Mouse (Mus musculus): ENCODE measurements around the gene Ercc8. TPM values are rescaled to one million over a fixed set of nuclear protein-coding genes. Genes with fewer than 3 reads are reported as not detected.

Ercc8 gene
- 32.2 and 32.9 TPM in 2 replicates for polyA plus RNA-seq (2014; fragmentation: Nextera tagmentation; extraction: Ambion mirVana)

- peak within 1 kb of the TSS; percentile 94 for H3K4me2 ChIP-seq (ENCODE audit: low read length)
- under 1% methylated on average over 47 of the region's 47 CpGs for WGBS
- H3K9me3 ChIP-seq (ENCODE audit: control insufficient read depth, low read length) = no peaks in the 10 kb centered on the region
- ATAC-seq (ENCODE audit: low FRiP score, low TSS enrichment) = peak; percentile 98
- H3K27ac ChIP-seq (replicated peaks; ENCODE audit: low read depth, low read length) = peak within 1 kb of the TSS; percentile 41; the same call in 1 of the 2 replicates
- peaks cover 8% of the 10 kb centered on the region; the same call in 1 of the 2 replicates for H3K4me1 ChIP-seq (ENCODE audit: control insufficient read depth, insufficient read depth, low read length)
- H3K9ac ChIP-seq (replicated peaks; ENCODE audit: low read length) = peak within 1 kb of the TSS; percentile 65
- H3K36me3 ChIP-seq (ENCODE audit: control insufficient read depth, insufficient read depth, low read length) = peaks cover 16% of the 10 kb centered on the region; the same call in 1 of the 2 replicates
- DNase-seq = peak; percentile 98
- peak within 1 kb of the TSS; percentile 71 for H3K4me3 ChIP-seq (replicated peaks; ENCODE audit: low read depth, low read length)
- H3K27me3 ChIP-seq (ENCODE audit: control insufficient read depth, insufficient read depth, low read length) = no peaks in the 10 kb centered on the region
Observed at GRCm38 (mm10) chr13:108158465-108159240, at the start of gene Ercc8, which contains the start of gene Ndufaf2. TSS of gene Ercc8 (plus strand) at chr13:108158731. TSS of gene Ndufaf2 (minus strand) at chr13:108158623.

DNA sequence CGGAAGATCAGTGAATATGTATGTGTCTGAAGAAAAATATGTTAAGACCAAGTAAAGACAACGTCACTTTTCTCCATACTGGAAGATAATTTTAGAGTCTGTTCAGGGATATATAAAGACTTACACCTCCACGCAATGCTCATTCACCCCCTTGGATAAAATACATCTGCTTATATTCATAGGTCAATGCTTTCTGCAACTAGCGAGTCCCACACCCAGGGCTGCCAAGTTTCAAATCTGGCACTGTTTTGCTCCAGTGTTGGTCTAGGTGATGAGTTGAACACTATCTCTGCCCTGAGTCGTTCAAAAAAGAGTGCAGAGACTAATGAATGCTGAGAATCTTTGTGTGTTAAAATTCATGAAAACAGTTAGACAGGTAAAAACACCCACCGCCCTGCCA lies 47.6 kb upstream of the Ercc8 start:
- DNase-seq (no peak), ATAC-seq (ENCODE audit: low FRiP score, low TSS enrichment) (no peak)
- Histone ChIP-seq H3K4me3 (replicated peaks; ENCODE audit: low read depth, low read length) (no peak overlapping the region), H3K27me3 (ENCODE audit: control insufficient read depth, insufficient read depth, low read length) (no peaks in the 10 kb centered on the region), H3K9me3 (ENCODE audit: control insufficient read depth, low read length) (no peaks in the 10 kb centered on the region), H3K4me2 (ENCODE audit: low read length) (no peak overlapping the region), H3K36me3 (ENCODE audit: control insufficient read depth, insufficient read depth, low read length) (no peaks in the 10 kb centered on the region), H3K9ac (replicated peaks; ENCODE audit: low read length) (no peak overlapping the region), H3K4me1 (ENCODE audit: control insufficient read depth, insufficient read depth, low read length) (no peaks in the 10 kb centered on the region), H3K27ac (replicated peaks; ENCODE audit: low read depth, low read length) (no peak overlapping the region)
- WGBS = 93% methylated on average over 6 of the region's 6 CpGs

GRCm38 (mm10) chr13:108113536-108113935 lies 45.0 kb upstream of the Ercc8 start:
- Histone ChIP-seq H3K36me3 (ENCODE audit: control insufficient read depth, insufficient read depth, low read length) (no peaks in the 10 kb centered on the region), H3K9me3 (ENCODE audit: control insufficient read depth, low read length) (no peaks in the 10 kb centered on the region), H3K4me1 (ENCODE audit: control insufficient read depth, insufficient read depth, low read length) (no peaks in the 10 kb centered on the region), H3K27me3 (ENCODE audit: control insufficient read depth, insufficient read depth, low read length) (no peaks in the 10 kb centered on the region), H3K4me2 (ENCODE audit: low read length) (no peak overlapping the region), H3K9ac (replicated peaks; ENCODE audit: low read length) (no peak overlapping the region), H3K27ac (replicated peaks; ENCODE audit: low read depth, low read length) (no peak overlapping the region), H3K4me3 (replicated peaks; ENCODE audit: low read depth, low read length) (no peak overlapping the region)
- ATAC-seq (ENCODE audit: low FRiP score, low TSS enrichment) (no peak), DNase-seq (no peak)
- WGBS = 74% methylated on average over 5 of the region's 5 CpGs

- Histone ChIP-seq H3K4me3 (replicated peaks; ENCODE audit: low read depth, low read length) (no peak overlapping the region), H3K36me3 (ENCODE audit: control insufficient read depth, insufficient read depth, low read length) (no peaks in the 10 kb centered on the region), H3K27ac (replicated peaks; ENCODE audit: low read depth, low read length) (no peak overlapping the region), H3K4me2 (ENCODE audit: low read length) (no peak overlapping the region), H3K9me3 (ENCODE audit: control insufficient read depth, low read length) (no peaks in the 10 kb centered on the region), H3K9ac (replicated peaks; ENCODE audit: low read length) (no peak overlapping the region), H3K4me1 (ENCODE audit: control insufficient read depth, insufficient read depth, low read length) (no peaks in the 10 kb centered on the region), H3K27me3 (ENCODE audit: control insufficient read depth, insufficient read depth, low read length) (no peaks in the 10 kb centered on the region)
- WGBS = 65% methylated on average over 3 of the region's 3 CpGs
- no peak for ATAC-seq (ENCODE audit: low FRiP score, low TSS enrichment)
- no peak for DNase-seq
Observed at GRCm38 (mm10) chr13:108114257-108114656, 44.3 kb upstream of the Ercc8 start.

DNA sequence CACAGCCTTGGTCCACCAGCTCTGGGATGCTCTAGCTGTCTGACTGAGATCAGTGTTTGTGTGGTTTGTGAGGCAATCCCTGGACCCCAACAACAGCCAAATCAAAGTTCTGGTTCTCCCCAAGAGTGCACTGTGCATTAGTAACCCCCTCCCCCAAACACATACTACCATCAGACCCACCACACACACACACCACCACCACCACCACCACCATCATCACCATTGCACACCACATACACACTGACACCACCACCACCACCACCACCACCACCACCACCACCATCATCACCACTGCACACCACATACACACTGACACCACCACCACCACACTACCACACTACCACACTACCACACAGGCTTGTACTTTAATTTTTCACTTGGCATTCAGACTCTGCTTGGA lies 40.9 kb upstream of the Ercc8 start:
- Histone ChIP-seq H3K4me1 (ENCODE audit: control insufficient read depth, insufficient read depth, low read length) (peaks cover 8% of the 10 kb centered on the region), H3K4me3 (replicated peaks; ENCODE audit: low read depth, low read length) (no peak overlapping the region), H3K36me3 (ENCODE audit: control insufficient read depth, insufficient read depth, low read length) (no peaks in the 10 kb centered on the region), H3K27ac (replicated peaks; ENCODE audit: low read depth, low read length) (no peak overlapping the region), H3K4me2 (ENCODE audit: low read length) (no peak overlapping the region), H3K9ac (replicated peaks; ENCODE audit: low read length) (no peak overlapping the region), H3K9me3 (ENCODE audit: control insufficient read depth, low read length) (no peaks in the 10 kb centered on the region), H3K27me3 (ENCODE audit: control insufficient read depth, insufficient read depth, low read length) (no peaks in the 10 kb centered on the region)
- no peak for DNase-seq
- no peak for ATAC-seq (ENCODE audit: low FRiP score, low TSS enrichment)

GRCm38 (mm10) chr13:108118188-108118587 lies 40.3 kb upstream of the Ercc8 start:
- 73% methylated on average over 1 of the region's 1 CpGs for WGBS
- H3K4me1 ChIP-seq (ENCODE audit: control insufficient read depth, insufficient read depth, low read length) = peaks cover 13% of the 10 kb centered on the region
- H3K9me3 ChIP-seq (ENCODE audit: control insufficient read depth, low read length) = no peaks in the 10 kb centered on the region
- H3K4me2 ChIP-seq (ENCODE audit: low read length) = no peak overlapping the region
- no peaks in the 10 kb centered on the region for H3K27me3 ChIP-seq (ENCODE audit: control insufficient read depth, insufficient read depth, low read length)
- ATAC-seq (ENCODE audit: low FRiP score, low TSS enrichment) (no peak), DNase-seq (no peak)
- H3K27ac ChIP-seq (replicated peaks; ENCODE audit: low read depth, low read length) = no peak overlapping the region
- H3K4me3 ChIP-seq (replicated peaks; ENCODE audit: low read depth, low read length) = no peak overlapping the region
- H3K36me3 ChIP-seq (ENCODE audit: control insufficient read depth, insufficient read depth, low read length) = no peaks in the 10 kb centered on the region
- H3K9ac ChIP-seq (replicated peaks; ENCODE audit: low read length) = no peak overlapping the region

- ATAC-seq (ENCODE audit: low FRiP score, low TSS enrichment) = no peak
- Histone ChIP-seq H3K27ac (replicated peaks; ENCODE audit: low read depth, low read length) (no peak overlapping the region), H3K27me3 (ENCODE audit: control insufficient read depth, insufficient read depth, low read length) (no peaks in the 10 kb centered on the region), H3K4me1 (ENCODE audit: control insufficient read depth, insufficient read depth, low read length) (peaks cover 22% of the 10 kb centered on the region), H3K36me3 (ENCODE audit: control insufficient read depth, insufficient read depth, low read length) (no peaks in the 10 kb centered on the region), H3K4me3 (replicated peaks; ENCODE audit: low read depth, low read length) (no peak overlapping the region), H3K4me2 (ENCODE audit: low read length) (no peak overlapping the region), H3K9me3 (ENCODE audit: control insufficient read depth, low read length) (no peaks in the 10 kb centered on the region), H3K9ac (replicated peaks; ENCODE audit: low read length) (no peak overlapping the region)
- no peak for DNase-seq
- 87% methylated on average over 9 of the region's 9 CpGs for whole genome bisulfite sequencing
Observed at GRCm38 (mm10) chr13:108119411-108120310, 38.9 kb upstream of the Ercc8 start.

- Histone ChIP-seq H3K9me3 (ENCODE audit: control insufficient read depth, low read length) (no peaks in the 10 kb centered on the region), H3K4me3 (replicated peaks; ENCODE audit: low read depth, low read length) (0 out of 2 replicates have a peak overlapping the region, but pooled peaks have one; percentile 1), H3K27ac (replicated peaks; ENCODE audit: low read depth, low read length) (peak overlapping the region; percentile 60), H3K9ac (replicated peaks; ENCODE audit: low read length) (no peak overlapping the region; the same call in 1 of the 2 replicates), H3K4me2 (ENCODE audit: low read length) (peak overlapping the region; percentile 44), H3K36me3 (ENCODE audit: control insufficient read depth, insufficient read depth, low read length) (no peaks in the 10 kb centered on the region), H3K27me3 (ENCODE audit: control insufficient read depth, insufficient read depth, low read length) (no peaks in the 10 kb centered on the region), H3K4me1 (ENCODE audit: control insufficient read depth, insufficient read depth, low read length) (peaks cover 22% of the 10 kb centered on the region)
- ATAC-seq (ENCODE audit: low FRiP score, low TSS enrichment) (peak; percentile 49; the same call in 1 of the 2 replicates), DNase-seq (peak; percentile 71)
- 7% methylated on average over 15 of the region's 15 CpGs for WGBS
Observed at GRCm38 (mm10) chr13:108123109-108123723, 35.3 kb upstream of the Ercc8 start.
